Mouse (Mus musculus) kidney, embryonic 14.5 days (tissue): Measurements from ENCODE around the gene Tm9sf3. TPM values are rescaled to one million over a fixed set of nuclear protein-coding genes. Genes with fewer than 3 reads are reported as not detected.

Experiments used
- ATAC-seq: fragments of 200-750 bp; cut with Nextera tagmentation; 2 replicates; pipeline ENCODE4 v1.8.0; 2017; ENCODE audit warnings: moderate number of reproducible peaks, mild to moderate bottlenecking, moderate TSS enrichment, moderate library complexity; ENCODE audit not compliant: low FRiP score, low TSS enrichment
- H3K27ac ChIP-seq: fragments of 300-500 bp; sonication (generic); 2 replicates; pipeline ENCODE4 v1.5.1; 2014; ENCODE audit warnings: low read depth, mild to moderate bottlenecking, low read length, moderate library complexity, mixed read lengths
- H3K27me3 ChIP-seq: fragments of 300-500 bp; sonication (generic); 2 replicates; pipeline ENCODE4 v1.6.1; 2014; ENCODE audit warnings: mild to moderate bottlenecking, low read length; ENCODE audit not compliant: control insufficient read depth, insufficient read depth
- H3K36me3 ChIP-seq: fragments of 300-500 bp; sonication (generic); 2 replicates; pipeline ENCODE4 v1.6.1; 2014; ENCODE audit warnings: low read length, mixed read lengths; ENCODE audit not compliant: control insufficient read depth, insufficient read depth
- H3K4me1 ChIP-seq: fragments of 300-500 bp; sonication (generic); 2 replicates; pipeline ENCODE4 v1.6.1; 2014; ENCODE audit warnings: low read length, mixed read lengths; ENCODE audit not compliant: control insufficient read depth, insufficient read depth
- H3K4me2 ChIP-seq: fragments of 300-500 bp; sonication (generic); replicated peaks from 2 replicates; pipeline ENCODE4 v1.6.1; 2014; ENCODE audit warnings: low read depth, mild to moderate bottlenecking, low read length
- H3K4me3 ChIP-seq: fragments of 300-500 bp; sonication (generic); 2 replicates; pipeline ENCODE4 v1.5.1; 2014; ENCODE audit warnings: mild to moderate bottlenecking, low read length
- H3K9ac ChIP-seq: fragments of 300-500 bp; sonication (generic); 2 replicates; pipeline ENCODE4 v1.6.1; 2014; ENCODE audit warnings: low read depth, mild to moderate bottlenecking, low read length, moderate library complexity
- H3K9me3 ChIP-seq: fragments of 300-500 bp; sonication (generic); 2 replicates; pipeline ENCODE4 v1.6.1; 2016; ENCODE audit warnings: low read length; ENCODE audit not compliant: control insufficient read depth
- WGBS: fragments of 180-500 bp; shearing (Covaris S2); extraction: QIAGEN DNeasy Blood & Tissue Kit; methylation state at CpG from one replicate; pipeline ENCODE4 v1.1.7; 2014; 5-methylcytosine and 5-hydroxymethylcytosine counted together
- polyA plus RNA-seq: library from polyadenylated mRNA; unstranded; fragments of >200 nt; fragmentation: Nextera tagmentation; extraction: Ambion mirVana; gene quantifications from 2 replicates; pipeline ENCODE4 v1.2.1, GENCODE M21; 2014

Gene Tm9sf3
- polyA plus RNA-seq, 1 experiment from 2014 or later: 149 TPM

GRCm38 (mm10) chr19:41206041-41206810 lies 57.6 kb downstream of the Tm9sf3 start:
- Histone ChIP-seq H3K27ac (no peak overlapping the region), H3K4me1 (peaks cover 18% of the 10 kb centered on the region), H3K4me2 (peak overlapping the region; percentile 91), H3K4me3 (peak overlapping the region; percentile 41), H3K27me3 (peaks cover 28% of the 10 kb centered on the region), H3K36me3 (0 out of 2 replicates have a peak, but pooled peaks cover 3% of the 10 kb centered on the region), H3K9me3 (no peaks in the 10 kb centered on the region), H3K9ac (peak overlapping the region; percentile 45; the same call in 1 of the 2 replicates)
- under 1% methylated on average over 46 of the region's 46 CpGs for WGBS
- ATAC-seq: peak; percentile 61

- H3K36me3 ChIP-seq: no peaks in the 10 kb centered on the region
- H3K4me2 ChIP-seq: no peak overlapping the region
- H3K4me3 ChIP-seq: no peak overlapping the region
- ATAC-seq: no peak
- 66% methylated on average over 11 of the region's 11 CpGs for WGBS
- H3K27ac ChIP-seq: no peak overlapping the region
- H3K27me3 ChIP-seq: peaks cover 28% of the 10 kb centered on the region
- no peaks in the 10 kb centered on the region for H3K9me3 ChIP-seq
- H3K4me1 ChIP-seq: peaks cover 18% of the 10 kb centered on the region
- no peak overlapping the region for H3K9ac ChIP-seq
Observed at GRCm38 (mm10) chr19:41204159-41205081, 59.4 kb downstream of the Tm9sf3 start.

- 88% methylated on average over 12 of the region's 12 CpGs for WGBS
- no peak for ATAC-seq
Observed at GRCm38 (mm10) chr19:41197606-41198005, 66.2 kb downstream of the Tm9sf3 start.

GRCm38 (mm10) chr19:41193379-41193778 lies 70.4 kb downstream of the Tm9sf3 start:
- Histone ChIP-seq H3K9me3 (no peaks in the 10 kb centered on the region), H3K4me1 (no peaks in the 10 kb centered on the region), H3K4me3 (no peak overlapping the region), H3K9ac (no peak overlapping the region), H3K27me3 (no peaks in the 10 kb centered on the region), H3K36me3 (no peaks in the 10 kb centered on the region), H3K4me2 (no peak overlapping the region), H3K27ac (no peak overlapping the region)
- ATAC-seq: no peak
- WGBS: 84% methylated on average over 1 of the region's 1 CpGs

More at GRCm38 (mm10) chr19:41197606-41198005, 66.2 kb downstream of the Tm9sf3 start:
- Histone ChIP-seq H3K27ac (no peak overlapping the region), H3K27me3 (no peaks in the 10 kb centered on the region), H3K9ac (no peak overlapping the region), H3K36me3 (no peaks in the 10 kb centered on the region), H3K4me3 (no peak overlapping the region), H3K9me3 (no peaks in the 10 kb centered on the region), H3K4me1 (no peaks in the 10 kb centered on the region), H3K4me2 (no peak overlapping the region)

GRCm38 (mm10) chr19:41192953-41193352 lies 70.8 kb downstream of the Tm9sf3 start:
- no peak overlapping the region for H3K27ac ChIP-seq
- 38% methylated on average over 4 of the region's 4 CpGs for WGBS
- no peak for ATAC-seq

GRCm38 (mm10) chr19:41191724-41192123 lies 72.1 kb downstream of the Tm9sf3 start:
- Histone ChIP-seq H3K27ac (no peak overlapping the region), H3K27me3 (no peaks in the 10 kb centered on the region), H3K4me3 (no peak overlapping the region), H3K4me1 (no peaks in the 10 kb centered on the region), H3K9ac (no peak overlapping the region), H3K4me2 (no peak overlapping the region), H3K9me3 (no peaks in the 10 kb centered on the region), H3K36me3 (no peaks in the 10 kb centered on the region)
- 0 out of 2 replicates have a peak, but pooled peaks have one; percentile 6 for ATAC-seq
- 77% methylated on average over 9 of the region's 9 CpGs for WGBS

More at GRCm38 (mm10) chr19:41192953-41193352, 70.8 kb downstream of the Tm9sf3 start:
- Histone ChIP-seq H3K9me3 (no peaks in the 10 kb centered on the region), H3K36me3 (no peaks in the 10 kb centered on the region), H3K27me3 (no peaks in the 10 kb centered on the region), H3K4me1 (no peaks in the 10 kb centered on the region), H3K4me3 (no peak overlapping the region), H3K4me2 (no peak overlapping the region), H3K9ac (no peak overlapping the region)

- H3K9ac ChIP-seq: no peak overlapping the region
- no peaks in the 10 kb centered on the region for H3K27me3 ChIP-seq
- ATAC-seq: no peak
- no peaks in the 10 kb centered on the region for H3K36me3 ChIP-seq
- H3K4me2 ChIP-seq: no peak overlapping the region
- WGBS: 60% methylated on average over 6 of the region's 6 CpGs
- no peak overlapping the region for H3K4me3 ChIP-seq
- H3K9me3 ChIP-seq: no peaks in the 10 kb centered on the region
- H3K27ac ChIP-seq: no peak overlapping the region
- no peaks in the 10 kb centered on the region for H3K4me1 ChIP-seq
Observed at GRCm38 (mm10) chr19:41190876-41191434, 72.8 kb downstream of the Tm9sf3 start.

- Histone ChIP-seq H3K9ac (no peak overlapping the region), H3K4me3 (no peak overlapping the region), H3K27ac (no peak overlapping the region), H3K9me3 (no peaks in the 10 kb centered on the region), H3K4me2 (no peak overlapping the region), H3K4me1 (no peaks in the 10 kb centered on the region), H3K27me3 (no peaks in the 10 kb centered on the region), H3K36me3 (no peaks in the 10 kb centered on the region)
- 69% methylated on average over 6 of the region's 6 CpGs for WGBS
- ATAC-seq: no peak
Observed at GRCm38 (mm10) chr19:41177331-41177730, 86.5 kb downstream of the Tm9sf3 start.
